Mouse (Mus musculus) neural tube, embryonic 11.5 days (tissue): ENCODE measurements at regions not wholly inside any gene's neighbourhood (a gene's known extent, or its start where the extent isn't known, plus 50 kb on each side); places are given as distances from the start of the nearest gene placed in this dataset.
"Not testable (repeated sequence)": the region's sequence is repeated elsewhere in the genome, so short reads cannot be mapped to it uniquely, and the experiment has no call there.

Experiments
- ATAC-seq: fragments of 200-750 bp; cut with Nextera tagmentation; 2 replicates; pipeline ENCODE4 v1.8.0; 2017; ENCODE audit warnings: moderate number of reproducible peaks, mild to moderate bottlenecking, moderate TSS enrichment, moderate library complexity; ENCODE audit not compliant: insufficient read depth, low FRiP score, low TSS enrichment
- DNase-seq: peaks from one replicate; pipeline ENCODE4 v3.0.0-alpha.2; 2015; ENCODE audit warnings: low spot score
- H3K27ac ChIP-seq: fragments of 300-500 bp; sonication (generic); 2 replicates; pipeline ENCODE4 v1.5.1; 2014; ENCODE audit warnings: low read depth, mild to moderate bottlenecking, low read length
- H3K27me3 ChIP-seq: fragments of 300-500 bp; sonication (generic); 2 replicates; pipeline ENCODE4 v1.6.1; 2014; ENCODE audit warnings: mild to moderate bottlenecking, low read length, mixed read lengths; ENCODE audit not compliant: control insufficient read depth, insufficient read depth
- H3K36me3 ChIP-seq: fragments of 300-500 bp; sonication (generic); 2 replicates; pipeline ENCODE4 v1.6.1; 2014; ENCODE audit warnings: mild to moderate bottlenecking, low read length, moderate library complexity, mixed read lengths; ENCODE audit not compliant: control insufficient read depth, insufficient read depth
- H3K4me1 ChIP-seq: fragments of 300-500 bp; sonication (generic); 2 replicates; pipeline ENCODE4 v1.6.1; 2014; ENCODE audit warnings: low read length, mixed read lengths; ENCODE audit not compliant: control insufficient read depth, insufficient read depth
- H3K4me2 ChIP-seq: fragments of 300-500 bp; sonication (generic); 2 replicates; pipeline ENCODE4 v1.6.1; 2014; ENCODE audit warnings: low read depth, mild to moderate bottlenecking, moderate library complexity
- H3K4me3 ChIP-seq: fragments of 300-500 bp; sonication (generic); 2 replicates; pipeline ENCODE4 v1.5.1; 2014; ENCODE audit warnings: low read depth, low read length
- H3K9ac ChIP-seq: fragments of 300-500 bp; sonication (generic); 2 replicates; pipeline ENCODE4 v1.6.1; 2014; ENCODE audit warnings: mild to moderate bottlenecking, low read length
- H3K9me3 ChIP-seq: fragments of 300-500 bp; sonication (generic); 2 replicates; pipeline ENCODE4 v1.6.1; 2016; ENCODE audit warnings: low read length; ENCODE audit not compliant: control insufficient read depth
- WGBS: fragments of 180-500 bp; shearing (Covaris S2); extraction: QIAGEN DNeasy Blood & Tissue Kit; methylation state at CpG from one replicate; pipeline ENCODE4 v1.1.7; 2014; 5-methylcytosine and 5-hydroxymethylcytosine counted together

DNA sequence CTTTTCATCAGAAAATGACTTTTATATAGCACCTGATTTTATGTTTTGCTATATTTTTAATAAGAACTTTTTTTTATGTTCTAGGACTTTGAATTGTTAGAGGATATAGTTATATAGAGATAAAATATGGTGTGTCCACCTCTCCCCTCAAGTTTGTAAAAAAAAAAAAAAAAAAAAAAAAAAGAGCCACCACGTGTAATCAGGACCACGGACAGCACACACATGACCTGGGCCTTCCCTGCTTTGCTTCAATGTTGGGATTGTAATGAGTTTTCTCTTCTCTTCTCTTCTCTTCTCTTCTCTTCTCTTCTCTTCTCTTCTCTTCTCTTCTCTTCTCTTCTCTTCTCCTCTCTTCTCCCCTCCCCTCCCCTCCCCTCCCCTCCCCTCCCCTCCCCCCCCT, 78.5 kb downstream of the 1700010I14Rik start:
- H3K27me3 ChIP-seq, H3K4me3 ChIP-seq, H3K36me3 ChIP-seq, H3K4me2 ChIP-seq, H3K27ac ChIP-seq, H3K4me1 ChIP-seq, DNase-seq, H3K9ac ChIP-seq, H3K9me3 ChIP-seq, ATAC-seq: not testable (repeated sequence)
- WGBS, result 18% methylated on average over 2 of the region's 2 CpGs

DNA sequence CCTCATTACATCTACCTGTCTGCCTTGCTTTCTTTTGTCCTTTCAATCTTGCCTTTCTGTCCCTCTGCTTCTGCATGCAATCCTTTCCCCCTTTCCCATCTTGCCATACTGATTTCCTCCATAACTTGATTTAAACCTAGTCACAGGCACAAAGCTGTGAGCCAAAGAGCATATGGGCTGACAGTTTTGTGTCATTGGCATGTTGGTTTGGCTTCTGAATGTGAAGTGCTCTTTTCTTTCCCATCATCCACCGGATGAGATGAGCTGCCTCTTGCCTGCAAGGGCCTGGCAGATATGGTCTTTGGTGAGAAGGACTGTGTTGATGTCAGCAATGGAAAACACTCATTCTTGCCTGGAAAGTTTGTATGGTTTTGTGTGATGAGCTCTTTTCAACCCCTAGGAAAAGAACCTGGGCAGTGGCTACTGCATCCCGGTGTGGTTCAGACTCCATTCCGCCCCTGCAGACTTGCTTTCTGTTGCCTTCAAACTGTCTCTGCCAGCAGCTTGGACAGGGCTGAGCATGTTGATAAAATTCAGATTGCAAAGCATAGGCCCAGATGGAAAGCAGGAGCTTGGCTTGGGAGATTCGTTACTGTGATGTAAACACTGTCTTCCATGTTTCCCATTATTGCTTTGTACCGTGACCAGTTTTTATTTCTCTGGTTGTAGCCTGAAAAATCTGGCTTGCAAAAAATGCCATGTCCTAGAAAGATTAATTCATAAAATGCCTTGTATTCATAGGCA, 80.9 kb downstream of the 1700010I14Rik start:
- no peaks in the 10 kb centered on the region for H3K36me3 ChIP-seq
- 91% methylated on average over 5 of the region's 5 CpGs for WGBS
- H3K4me1 ChIP-seq, result no peaks in the 10 kb centered on the region
- DNase-seq (no peak), ATAC-seq (no peak)
- no peak overlapping the region for H3K9ac ChIP-seq
- H3K4me2 ChIP-seq, result no peak overlapping the region
- H3K4me3 ChIP-seq, result no peak overlapping the region
- H3K9me3 ChIP-seq, result no peaks in the 10 kb centered on the region
- H3K27ac ChIP-seq, result no peak overlapping the region
- H3K27me3 ChIP-seq, result no peaks in the 10 kb centered on the region

- H3K27me3 ChIP-seq, result no peaks in the 10 kb centered on the region
- H3K4me2 ChIP-seq, result no peak overlapping the region
- H3K27ac ChIP-seq, result no peak overlapping the region
- no peaks in the 10 kb centered on the region for H3K9me3 ChIP-seq
- ATAC-seq (no peak), DNase-seq (no peak)
- H3K4me3 ChIP-seq, result no peak overlapping the region
- H3K9ac ChIP-seq, result no peak overlapping the region
- WGBS, result 91% methylated on average over 5 of the region's 5 CpGs
- no peaks in the 10 kb centered on the region for H3K4me1 ChIP-seq
- H3K36me3 ChIP-seq, result no peaks in the 10 kb centered on the region
Measured at GRCm38 (mm10) chr17:9083629-9084028, 95.5 kb downstream of the 1700010I14Rik start.

DNA sequence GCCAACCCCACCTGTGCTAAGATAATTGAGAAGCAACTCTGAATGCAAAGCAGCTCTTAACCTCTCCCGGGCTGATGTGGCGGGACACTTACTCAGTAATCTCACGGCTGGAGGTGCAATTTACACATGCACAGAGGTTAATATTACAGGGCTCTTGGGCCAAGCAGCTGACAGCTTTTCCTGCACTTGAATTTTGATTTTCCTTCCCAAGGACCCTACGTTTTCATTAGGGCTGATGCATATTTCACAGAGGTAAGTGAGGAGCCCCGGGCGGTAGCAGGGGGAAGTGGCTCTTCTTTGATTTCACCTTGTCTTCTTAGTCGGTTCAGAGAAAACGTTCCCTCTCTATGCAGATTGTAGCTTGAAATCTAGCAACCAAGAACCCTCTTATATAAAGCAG, 139.7 kb downstream of the 1700010I14Rik start:
- no peak overlapping the region for H3K4me3 ChIP-seq
- ATAC-seq (no peak), DNase-seq (no peak)
- no peaks in the 10 kb centered on the region for H3K27me3 ChIP-seq
- no peaks in the 10 kb centered on the region for H3K36me3 ChIP-seq
- no peak overlapping the region for H3K4me2 ChIP-seq
- no peak overlapping the region for H3K27ac ChIP-seq
- no peak overlapping the region for H3K9ac ChIP-seq
- 59% methylated on average over 8 of the region's 8 CpGs for WGBS
- H3K9me3 ChIP-seq, result no peaks in the 10 kb centered on the region
- H3K4me1 ChIP-seq, result no peaks in the 10 kb centered on the region

DNA sequence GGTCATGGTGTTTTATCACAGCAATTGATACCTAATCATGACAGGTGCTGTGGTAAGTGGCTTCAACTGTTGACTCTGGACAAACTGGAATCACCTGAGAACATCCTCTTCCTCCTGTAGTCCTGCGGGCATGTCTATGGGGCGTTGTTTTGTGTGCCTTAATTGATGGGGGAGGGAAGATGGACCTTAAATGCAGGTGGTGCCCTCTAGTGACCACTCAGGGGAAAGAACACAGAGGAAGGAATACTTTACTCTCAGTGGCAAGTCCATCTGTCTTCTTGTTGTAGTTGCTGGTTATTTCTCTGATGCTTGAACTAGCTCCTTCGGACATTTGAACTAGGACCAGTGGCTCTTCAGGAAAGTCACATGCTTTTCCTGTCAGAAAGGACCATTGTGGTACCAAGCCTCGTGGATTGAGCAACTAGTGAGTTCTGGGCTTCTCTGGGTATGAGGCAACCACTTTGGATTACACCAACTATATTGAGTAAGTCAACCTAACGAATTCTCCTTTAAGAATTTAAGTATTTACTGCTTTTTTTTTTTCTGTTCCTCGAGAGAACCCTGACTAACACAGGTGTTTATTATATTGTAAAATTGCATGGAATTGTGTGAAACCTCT, 157.6 kb downstream of the 1700010I14Rik start:
- ATAC-seq, result no peak
- Histone ChIP-seq H3K4me1 (no peaks in the 10 kb centered on the region), H3K4me2 (no peak overlapping the region), H3K36me3 (no peaks in the 10 kb centered on the region), H3K27me3 (no peaks in the 10 kb centered on the region), H3K9me3 (no peaks in the 10 kb centered on the region), H3K9ac (no peak overlapping the region), H3K4me3 (no peak overlapping the region), H3K27ac (no peak overlapping the region)
- WGBS, result 65% methylated on average over 6 of the region's 6 CpGs
- no peak for DNase-seq

DNA sequence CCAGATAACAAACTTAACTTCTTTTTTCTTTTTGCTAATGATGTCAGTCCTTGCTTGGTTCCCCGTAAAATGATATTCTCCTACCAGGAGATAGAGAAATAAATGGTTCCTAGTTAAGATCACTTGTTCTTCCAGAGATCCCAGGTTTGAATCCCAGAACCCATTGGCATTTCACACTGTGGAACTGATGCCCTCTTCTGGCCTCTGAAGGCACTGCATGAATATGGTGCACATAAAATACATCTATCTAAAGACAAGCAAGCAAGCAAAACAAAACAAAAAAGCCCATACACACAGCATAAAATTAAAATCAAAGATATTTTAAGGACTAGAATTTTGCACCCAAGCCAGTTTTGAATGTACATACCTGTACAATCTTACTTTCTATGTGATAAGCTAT, 162.5 kb downstream of the 1700010I14Rik start:
- Histone ChIP-seq H3K9ac (no peak overlapping the region), H3K9me3 (no peaks in the 10 kb centered on the region), H3K27me3 (no peaks in the 10 kb centered on the region), H3K36me3 (no peaks in the 10 kb centered on the region), H3K4me2 (no peak overlapping the region), H3K4me3 (no peak overlapping the region), H3K27ac (no peak overlapping the region), H3K4me1 (no peaks in the 10 kb centered on the region)
- no peak for DNase-seq
- no peak for ATAC-seq
- WGBS, result 93% methylated on average over 1 of the region's 1 CpGs

DNA sequence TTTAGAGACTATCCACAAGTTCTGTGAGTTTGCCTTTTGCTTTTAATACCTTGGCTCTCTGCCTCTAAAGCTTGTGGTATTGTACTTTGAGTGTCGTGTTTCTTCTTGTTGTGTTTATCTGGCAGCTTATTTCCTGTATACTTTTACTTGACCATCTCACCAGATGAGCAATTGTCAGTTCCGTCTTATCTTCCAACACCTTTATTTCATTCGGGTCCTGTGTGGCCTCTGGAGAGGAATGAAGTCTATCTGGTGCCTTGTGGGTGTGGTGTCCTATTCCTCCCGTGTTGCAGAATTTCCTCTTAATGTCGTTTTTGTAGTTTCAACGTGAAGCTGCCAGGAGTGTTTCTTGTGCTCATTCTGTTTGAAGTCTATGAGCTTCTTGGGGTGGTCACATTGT, 174.0 kb downstream of the 1700010I14Rik start:
- no peak overlapping the region for H3K4me3 ChIP-seq
- DNase-seq, result no peak
- H3K4me1 ChIP-seq, result no peaks in the 10 kb centered on the region
- no peak overlapping the region for H3K27ac ChIP-seq
- 86% methylated on average over 6 of the region's 6 CpGs for WGBS
- H3K27me3 ChIP-seq, result no peaks in the 10 kb centered on the region
- H3K9ac ChIP-seq, result no peak overlapping the region
- H3K4me2 ChIP-seq, result no peak overlapping the region
- no peaks in the 10 kb centered on the region for H3K9me3 ChIP-seq
- H3K36me3 ChIP-seq, result no peaks in the 10 kb centered on the region
- ATAC-seq, result no peak

DNA sequence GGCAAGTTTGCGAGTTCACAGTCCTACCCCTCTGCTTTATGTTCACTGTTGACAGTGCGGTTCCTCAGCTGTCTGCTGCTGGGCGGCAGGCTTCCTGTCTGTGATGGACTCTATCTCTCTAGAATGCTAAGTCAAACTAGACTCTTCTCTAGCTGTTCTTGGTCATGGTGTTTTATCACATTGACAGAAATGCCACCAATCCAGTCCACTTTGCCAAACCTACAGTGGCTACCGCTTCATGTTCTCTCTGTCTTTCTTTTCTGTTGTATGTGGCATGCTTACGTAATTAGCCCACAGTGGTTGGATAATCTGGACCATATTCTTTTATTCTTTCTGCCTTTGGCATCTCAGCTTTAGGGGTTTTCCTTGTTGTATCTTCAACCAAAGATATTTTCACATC, 174.5 kb downstream of the 1700010I14Rik start:
- no peaks in the 10 kb centered on the region for H3K36me3 ChIP-seq
- no peak overlapping the region for H3K4me3 ChIP-seq
- H3K9me3 ChIP-seq, result no peaks in the 10 kb centered on the region
- no peak overlapping the region for H3K4me2 ChIP-seq
- WGBS, result 86% methylated on average over 5 of the region's 5 CpGs
- ATAC-seq (no peak), DNase-seq (no peak)
- H3K27me3 ChIP-seq, result no peaks in the 10 kb centered on the region
- no peaks in the 10 kb centered on the region for H3K4me1 ChIP-seq
- no peak overlapping the region for H3K27ac ChIP-seq
- no peak overlapping the region for H3K9ac ChIP-seq

- no peak for DNase-seq
- H3K27me3 ChIP-seq, result no peaks in the 10 kb centered on the region
- ATAC-seq, result no peak
- peaks cover 5% of the 10 kb centered on the region; the same call in 1 of the 2 replicates for H3K4me1 ChIP-seq
- H3K36me3 ChIP-seq, result no peaks in the 10 kb centered on the region
- no peak overlapping the region for H3K4me3 ChIP-seq
- H3K4me2 ChIP-seq, result no peak overlapping the region
- H3K9ac ChIP-seq, result no peak overlapping the region
- no peaks in the 10 kb centered on the region for H3K9me3 ChIP-seq
- H3K27ac ChIP-seq, result no peak overlapping the region
- WGBS, result 92% methylated on average over 3 of the region's 3 CpGs
Measured at GRCm38 (mm10) chr17:9163285-9163684, 175.2 kb downstream of the 1700010I14Rik start.
